Mouse (Mus musculus): ENCODE data around the gene Zfp978. TPM values are rescaled to one million over a fixed set of nuclear protein-coding genes. Genes with fewer than 3 reads are reported as not detected.
"Not testable (repeated sequence)": the region's sequence is repeated elsewhere in the genome, so short reads cannot be mapped to it uniquely, and the experiment has no call there.

Zfp978 gene
- polyA plus RNA-seq, 2 experiments: not detected

GRCm38 (mm10) chr4:147417157-147417778 lies 56.2 kb downstream of the Zfp978 start:
- 57% methylated on average over 7 of the region's 8 CpGs for WGBS
- TF ChIP-seq POLR2A (IDR thresholded peaks at IDR 0.05; ENCODE audit: borderline replicate concordance, extremely low read depth, insufficient read depth, insufficient read length): no peak
- Histone ChIP-seq H3K4me1 (ENCODE audit: control insufficient read depth, insufficient read depth, low read length) (no peaks in the 10 kb centered on the region), H3K27ac (replicated peaks; ENCODE audit: low read depth, low read length) (no peak overlapping the region), H3K27me3 (ENCODE audit: control insufficient read depth, insufficient read depth, low read length) (no peaks in the 10 kb centered on the region), H3K4me2 (replicated peaks; ENCODE audit: low read depth, low read length, severe bottlenecking) (no peak overlapping the region), H3K36me3 (ENCODE audit: control insufficient read depth, insufficient read depth, low read length) (no peaks in the 10 kb centered on the region), H3K4me3 (replicated peaks; ENCODE audit: low read length) (no peak overlapping the region), H3K9me3 (ENCODE audit: control insufficient read depth, low read length) (peaks cover 42% of the 10 kb centered on the region), H3K9ac (ENCODE audit: low read depth, low read length, severe bottlenecking) (no peak overlapping the region)
- ATAC-seq (ENCODE audit: low FRiP score, low read depth) (no peak; the same call in 1 of the 2 replicates), DNase-seq (ENCODE audit: low spot score) (no peak)

DNA sequence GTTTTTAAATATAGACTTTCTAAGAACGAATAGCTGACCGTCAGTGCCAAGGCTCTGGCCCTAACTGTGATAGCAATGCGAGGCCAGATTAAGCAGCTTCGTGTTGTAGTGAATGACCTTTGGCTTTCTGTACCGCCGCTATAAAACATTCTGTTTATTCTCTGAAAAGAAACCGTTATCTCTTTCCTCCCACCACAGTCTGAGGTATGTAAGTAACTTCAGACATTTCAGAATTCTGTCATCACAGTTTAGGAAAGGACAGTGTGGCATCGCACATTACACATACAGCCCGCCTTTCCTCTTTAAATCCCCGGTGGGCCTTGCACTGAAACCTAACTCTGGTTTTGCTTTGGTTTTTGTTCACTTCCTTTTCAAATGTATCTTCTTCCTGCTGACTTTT lies 56.8 kb downstream of the Zfp978 start:
- Histone ChIP-seq H3K4me2 (replicated peaks; ENCODE audit: low read depth, low read length, severe bottlenecking) (no peak overlapping the region), H3K4me3 (replicated peaks; ENCODE audit: low read length) (no peak overlapping the region), H3K27ac (replicated peaks; ENCODE audit: low read depth, low read length) (no peak overlapping the region), H3K4me1 (ENCODE audit: control insufficient read depth, insufficient read depth, low read length) (no peaks in the 10 kb centered on the region), H3K27me3 (ENCODE audit: control insufficient read depth, insufficient read depth, low read length) (no peaks in the 10 kb centered on the region), H3K9ac (ENCODE audit: low read depth, low read length, severe bottlenecking) (no peak overlapping the region), H3K9me3 (ENCODE audit: control insufficient read depth, low read length) (peaks cover 48% of the 10 kb centered on the region), H3K36me3 (ENCODE audit: control insufficient read depth, insufficient read depth, low read length) (no peaks in the 10 kb centered on the region)
- TF ChIP-seq POLR2A (IDR thresholded peaks at IDR 0.05; ENCODE audit: borderline replicate concordance, extremely low read depth, insufficient read depth, insufficient read length): no peak
- ATAC-seq (ENCODE audit: low FRiP score, low read depth) (peak; percentile 23; the same call in 1 of the 2 replicates), DNase-seq (ENCODE audit: low spot score) (no peak)
- 61% methylated on average over 10 of the region's 10 CpGs for WGBS

GRCm38 (mm10) chr4:147418333-147418732 lies 57.2 kb downstream of the Zfp978 start:
- 59% methylated on average over 7 of the region's 7 CpGs for WGBS
- H3K9ac ChIP-seq (ENCODE audit: low read depth, low read length, severe bottlenecking); ATAC-seq (ENCODE audit: low FRiP score, low read depth); H3K4me2 ChIP-seq (replicated peaks; ENCODE audit: low read depth, low read length, severe bottlenecking); H3K4me3 ChIP-seq (replicated peaks; ENCODE audit: low read length); H3K4me1 ChIP-seq (ENCODE audit: control insufficient read depth, insufficient read depth, low read length); H3K27me3 ChIP-seq (ENCODE audit: control insufficient read depth, insufficient read depth, low read length); H3K27ac ChIP-seq (replicated peaks; ENCODE audit: low read depth, low read length); H3K36me3 ChIP-seq (ENCODE audit: control insufficient read depth, insufficient read depth, low read length); DNase-seq (ENCODE audit: low spot score): not testable (repeated sequence)
- H3K9me3 ChIP-seq (ENCODE audit: control insufficient read depth, low read length): peaks cover 51% of the 10 kb centered on the region

DNA sequence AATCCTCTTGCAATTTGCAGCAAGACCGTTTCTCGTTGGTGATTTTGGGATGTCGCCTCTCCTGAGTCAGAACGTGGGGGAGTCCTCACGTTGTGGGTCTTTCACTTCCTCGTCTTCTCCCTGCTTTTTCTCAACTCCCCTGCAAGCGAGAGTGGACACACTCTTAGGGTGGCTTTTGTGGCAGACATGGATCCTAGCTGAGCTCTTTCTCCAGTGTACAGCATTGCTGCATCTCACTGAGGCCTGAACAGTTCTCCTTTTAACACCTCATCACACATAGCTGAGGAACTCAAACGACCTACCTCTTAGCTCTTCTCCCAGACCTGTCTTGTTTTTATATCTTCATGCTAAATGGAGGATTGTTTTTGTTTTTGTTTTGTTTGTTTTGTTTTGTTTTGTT lies 58.1 kb downstream of the Zfp978 start:
- not testable (repeated sequence) for ATAC-seq (ENCODE audit: low FRiP score, low read depth); DNase-seq (ENCODE audit: low spot score); H3K4me3 ChIP-seq (replicated peaks; ENCODE audit: low read length); H3K4me2 ChIP-seq (replicated peaks; ENCODE audit: low read depth, low read length, severe bottlenecking); H3K27me3 ChIP-seq (ENCODE audit: control insufficient read depth, insufficient read depth, low read length); H3K9ac ChIP-seq (ENCODE audit: low read depth, low read length, severe bottlenecking); H3K4me1 ChIP-seq (ENCODE audit: control insufficient read depth, insufficient read depth, low read length); H3K27ac ChIP-seq (replicated peaks; ENCODE audit: low read depth, low read length); H3K36me3 ChIP-seq (ENCODE audit: control insufficient read depth, insufficient read depth, low read length)
- peaks cover 57% of the 10 kb centered on the region for H3K9me3 ChIP-seq (ENCODE audit: control insufficient read depth, low read length)
- 81% methylated on average over 8 of the region's 8 CpGs for WGBS

- H3K9ac ChIP-seq (ENCODE audit: low read depth, low read length, severe bottlenecking); DNase-seq (ENCODE audit: low spot score): not testable (repeated sequence)
These were observed 58.9 kb downstream of the Zfp978 start for GRCm38 (mm10) chr4:147419756-147420590.

More at GRCm38 (mm10) chr4:147419756-147420590, 58.9 kb downstream of the Zfp978 start:
- H3K4me2 ChIP-seq (replicated peaks; ENCODE audit: low read depth, low read length, severe bottlenecking); H3K4me3 ChIP-seq (replicated peaks; ENCODE audit: low read length); H3K27ac ChIP-seq (replicated peaks; ENCODE audit: low read depth, low read length); H3K27me3 ChIP-seq (ENCODE audit: control insufficient read depth, insufficient read depth, low read length); ATAC-seq (ENCODE audit: low FRiP score, low read depth); H3K36me3 ChIP-seq (ENCODE audit: control insufficient read depth, insufficient read depth, low read length); H3K4me1 ChIP-seq (ENCODE audit: control insufficient read depth, insufficient read depth, low read length): not testable (repeated sequence)
- H3K9me3 ChIP-seq (ENCODE audit: control insufficient read depth, low read length): peaks cover 56% of the 10 kb centered on the region
- WGBS: 82% methylated on average over 5 of the region's 5 CpGs

Data from limb, embryonic 14.5 days (tissue).